Mouse (Mus musculus) embryonic fibroblast, embryonic 13.5 days (primary cell): ENCODE results near the gene Lhfpl2. TPM values are rescaled to one million over a fixed set of nuclear protein-coding genes. Genes with fewer than 3 reads are reported as not detected.
A peak's percentile ranks its signal among the peaks of the same experiment; 100 is the strongest.

Experiments used
- H3K27ac ChIP-seq: 2 replicates; pipeline ENCODE4 v1.5.1; 2012; ENCODE audit warnings: low read length, control low read depth, inconsistent platforms; ENCODE audit not compliant: insufficient read depth
- H3K4me1 ChIP-seq: 2 replicates; pipeline ENCODE4 v1.6.1; 2011; ENCODE audit warnings: low read length; ENCODE audit not compliant: control insufficient read depth, insufficient read depth
- H3K4me3 ChIP-seq: 2 replicates; pipeline ENCODE4 v1.5.1; 2011; ENCODE audit warnings: mild to moderate bottlenecking, control low read depth, low read length; ENCODE audit not compliant: insufficient read depth
- CTCF ChIP-seq: IDR thresholded peaks from 2 replicates; pipeline ENCODE4 v1.5.1; 2011; ENCODE audit warnings: mild to moderate bottlenecking, control low read depth, low read length, moderate library complexity, borderline replicate concordance; ENCODE audit not compliant: insufficient read depth
- POLR2A ChIP-seq: IDR thresholded peaks from 2 replicates; pipeline ENCODE4 v1.6.1; 2011; ENCODE audit warnings: low read depth, mild to moderate bottlenecking, control low read depth, low read length, moderate library complexity
- polyA plus RNA-seq: library from polyadenylated mRNA; stranded (reverse); fragments of >200 nt; gene quantifications from 2 replicates; pipeline ENCODE4 v1.2.4, GENCODE M21; 2011; ENCODE audit warnings: low read depth; ENCODE audit not compliant: missing spikeins, insufficient read length

Gene Lhfpl2
- polyA plus RNA-seq, 1 experiment, result 60.3 TPM

DNA sequence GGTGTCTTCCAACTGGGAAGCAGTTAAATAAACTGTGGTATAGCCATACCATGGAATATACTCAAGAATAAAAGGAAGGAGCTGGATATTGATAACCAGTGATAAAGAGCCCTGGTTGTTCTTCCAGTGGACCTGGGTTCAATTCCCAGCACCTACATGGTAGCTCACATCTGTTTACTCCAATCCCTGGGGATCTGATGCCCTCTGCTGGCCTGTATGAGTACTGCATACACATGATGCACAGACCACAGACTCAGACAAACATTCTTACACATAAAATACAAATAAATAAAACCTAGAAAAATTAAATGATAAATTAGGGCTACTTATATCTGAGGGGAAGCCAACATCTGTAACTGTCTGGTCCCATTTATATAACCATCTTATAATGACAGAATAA lies 151.3 kb downstream of the Lhfpl2 start:
- TF ChIP-seq CTCF (no peak), POLR2A (no peak)
- Histone ChIP-seq H3K27ac (no peak overlapping the region), H3K4me1 (no peaks in the 10 kb centered on the region), H3K4me3 (no peak overlapping the region)

DNA sequence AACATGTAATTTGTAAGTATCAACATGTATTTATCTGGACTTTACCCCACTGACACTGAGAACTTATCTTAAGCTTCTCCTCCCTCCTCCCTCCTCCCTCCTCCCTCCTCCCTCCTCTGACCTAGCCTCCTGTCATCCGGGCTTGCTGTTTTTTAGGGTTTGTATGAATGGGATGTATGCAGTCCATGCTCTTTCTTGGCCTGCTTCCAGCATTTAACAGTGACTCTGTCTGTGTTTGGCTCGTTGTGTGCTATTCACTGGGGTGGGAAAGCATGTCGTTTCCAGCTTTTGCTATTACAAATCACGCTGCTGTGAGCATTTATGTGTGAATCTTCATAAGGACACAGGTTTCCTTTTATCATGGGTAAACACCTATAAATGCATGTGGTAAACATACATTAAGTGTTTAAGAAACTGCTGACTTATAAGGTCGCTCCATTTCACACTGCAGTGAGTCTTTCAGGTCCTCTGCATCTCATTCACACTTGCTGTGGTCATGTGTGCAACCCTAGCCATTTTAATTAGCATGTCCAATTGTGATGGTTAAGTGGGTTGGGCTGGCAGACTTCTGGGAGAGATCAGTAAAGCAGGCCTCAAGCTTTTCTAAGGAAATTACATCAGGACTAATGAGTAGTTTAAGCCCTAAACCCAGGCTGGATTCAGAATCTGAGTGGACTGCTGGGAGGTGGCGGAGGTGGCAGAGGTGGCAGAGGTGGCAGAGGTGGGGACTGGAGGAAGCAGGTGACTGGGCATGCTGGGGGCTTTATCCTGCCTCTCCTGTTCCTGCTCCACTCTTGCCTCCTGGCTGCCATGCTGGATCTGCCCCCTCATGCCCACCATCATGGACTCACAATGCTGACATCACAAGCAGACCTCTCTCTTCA lies 153.9 kb downstream of the Lhfpl2 start:
- Histone ChIP-seq H3K4me3 (no peak overlapping the region), H3K27ac (no peak overlapping the region), H3K4me1 (no peaks in the 10 kb centered on the region)
- TF ChIP-seq CTCF, result no peak
- no peak for TF ChIP-seq POLR2A

DNA sequence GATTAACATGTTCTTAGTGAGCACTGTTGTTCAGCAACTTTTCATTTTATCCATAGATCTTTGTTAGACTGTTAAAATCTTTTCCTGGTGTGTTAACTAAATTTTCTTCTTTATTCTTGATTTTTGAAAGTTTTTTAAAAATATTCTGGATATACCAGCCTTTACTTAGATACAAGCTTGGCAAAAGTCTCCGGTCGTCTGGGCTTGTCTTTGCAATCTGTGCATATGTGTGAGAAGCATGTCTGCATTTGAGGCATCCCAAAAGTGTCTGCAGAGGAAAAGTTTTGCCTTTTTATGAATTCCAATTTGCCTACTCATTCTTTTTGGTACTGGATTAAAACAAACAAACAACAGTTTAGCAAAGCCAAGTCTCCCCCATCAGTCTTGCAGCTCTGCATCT lies 154.6 kb downstream of the Lhfpl2 start:
- TF ChIP-seq POLR2A (no peak), CTCF (no peak)
- no peak overlapping the region for H3K4me3 ChIP-seq
- H3K27ac ChIP-seq, result no peak overlapping the region
- H3K4me1 ChIP-seq, result no peaks in the 10 kb centered on the region

DNA sequence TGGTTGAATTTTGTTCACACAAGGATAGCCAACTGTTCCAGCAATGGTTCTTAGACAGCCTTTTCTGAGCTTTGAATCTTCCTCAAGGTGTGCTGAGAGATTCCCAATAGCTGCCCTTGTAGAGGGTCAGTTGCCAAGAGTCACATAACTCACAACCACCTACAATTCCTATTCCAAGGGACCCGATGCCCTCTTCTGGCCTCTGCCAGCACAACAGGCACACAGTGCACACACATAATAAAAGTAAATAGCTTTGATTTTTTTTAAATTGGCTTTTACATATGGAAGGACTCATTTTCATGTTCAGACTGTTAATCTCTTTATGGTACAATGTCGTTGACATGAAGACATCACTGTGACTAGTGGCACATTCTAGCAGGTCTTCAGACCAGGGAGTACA lies 155.1 kb downstream of the Lhfpl2 start:
- peak; percentile 46; the same call in 1 of the 2 replicates for TF ChIP-seq CTCF
- no peak for TF ChIP-seq POLR2A
- no peak overlapping the region for H3K4me3 ChIP-seq
- H3K4me1 ChIP-seq, result no peaks in the 10 kb centered on the region
- H3K27ac ChIP-seq, result no peak overlapping the region

DNA sequence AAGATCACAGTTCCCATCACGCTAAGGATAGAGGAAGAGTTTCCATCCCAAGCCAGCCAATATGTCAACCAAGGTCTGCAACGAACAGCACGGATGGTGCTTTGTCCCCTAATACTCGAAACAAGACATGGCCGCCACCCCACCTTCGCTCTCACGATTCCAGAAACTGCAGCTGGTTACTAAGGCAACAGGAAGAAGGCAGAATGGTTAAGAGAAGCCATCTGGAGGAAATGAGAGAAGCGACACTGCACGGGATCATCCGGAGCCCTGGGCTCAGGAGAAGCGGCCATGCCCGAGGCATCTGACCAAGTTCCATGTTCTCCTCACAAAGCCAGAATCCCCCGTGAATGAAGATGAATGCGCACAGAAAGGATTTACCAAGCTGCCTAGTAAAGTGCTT lies 166.0 kb downstream of the Lhfpl2 start:
- Histone ChIP-seq H3K4me3 (no peak overlapping the region), H3K4me1 (no peaks in the 10 kb centered on the region), H3K27ac (no peak overlapping the region)
- TF ChIP-seq CTCF, result no peak
- no peak for TF ChIP-seq POLR2A

DNA sequence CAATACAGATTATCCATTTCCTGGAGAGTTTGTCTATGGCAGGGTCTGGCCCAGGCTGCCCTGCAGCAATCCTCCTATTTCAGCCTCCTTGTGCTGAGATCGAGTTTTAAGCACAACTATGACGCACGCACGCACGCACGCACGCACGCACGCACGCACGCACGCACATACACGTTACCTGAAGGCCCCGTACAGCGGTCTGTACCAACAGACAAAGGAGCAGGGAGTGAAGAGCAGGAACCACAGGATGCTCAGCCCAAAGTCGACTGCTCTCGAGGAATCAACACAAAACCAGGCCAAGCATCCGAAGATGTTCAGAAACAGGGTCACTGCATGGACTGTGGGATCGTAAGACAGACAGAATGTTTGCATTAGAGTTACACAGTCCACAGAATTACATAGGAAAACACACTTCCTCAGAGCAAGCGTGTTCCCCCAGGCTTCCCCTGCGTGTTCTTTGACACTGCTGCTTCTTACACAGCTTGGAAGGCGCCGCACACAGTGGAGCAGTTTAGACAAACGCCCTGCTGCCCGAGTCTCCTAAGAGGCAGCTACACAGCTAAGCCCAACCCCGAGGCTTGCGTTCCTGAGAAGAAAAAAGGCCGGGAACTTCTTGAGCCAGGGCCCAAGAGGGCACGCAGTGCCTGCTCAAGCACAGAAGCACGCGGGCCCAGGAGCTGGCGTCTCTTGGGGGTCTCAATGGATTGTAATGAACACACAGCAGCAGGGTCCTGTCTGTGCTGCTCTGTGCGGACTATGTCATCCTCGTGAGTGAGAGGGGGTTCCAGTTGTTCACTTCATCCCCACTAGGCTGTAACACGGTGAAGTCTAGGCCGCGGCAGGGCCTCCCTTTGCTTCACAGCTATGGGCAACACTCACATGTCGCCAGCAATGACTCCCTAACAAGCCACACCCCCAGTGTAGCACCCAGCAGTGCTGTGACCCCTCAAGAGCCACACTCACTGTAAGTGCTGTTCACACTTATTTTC lies 167.4 kb downstream of the Lhfpl2 start:
- no peak for TF ChIP-seq POLR2A
- no peak for TF ChIP-seq CTCF

DNA sequence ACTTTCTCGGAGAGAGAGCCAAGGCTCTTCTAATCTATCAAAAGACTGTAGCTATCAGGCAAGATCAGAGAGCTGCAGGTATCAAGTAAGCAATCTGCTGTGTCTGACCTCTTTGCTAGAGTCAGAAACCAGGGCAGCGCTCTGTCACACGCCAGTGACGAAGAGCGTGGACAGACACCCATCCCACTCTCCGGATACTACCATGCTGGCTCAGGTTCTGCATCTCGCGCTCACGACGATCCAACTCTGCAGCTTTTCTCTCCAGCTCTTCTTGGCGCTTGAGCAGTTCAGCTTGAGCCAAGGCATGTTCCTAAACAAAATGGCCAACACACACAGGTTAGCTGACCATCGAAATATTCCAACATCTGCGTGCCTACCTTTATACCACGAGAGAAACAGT lies 174.3 kb downstream of the Lhfpl2 start:
- Histone ChIP-seq H3K27ac (no peak overlapping the region), H3K4me1 (no peaks in the 10 kb centered on the region), H3K4me3 (no peak overlapping the region)
- TF ChIP-seq CTCF (no peak), POLR2A (no peak)

More for the DNA sequence above, 167.4 kb downstream of the Lhfpl2 start:
- Histone ChIP-seq H3K4me3 (no peak overlapping the region), H3K4me1 (no peaks in the 10 kb centered on the region), H3K27ac (no peak overlapping the region)

DNA sequence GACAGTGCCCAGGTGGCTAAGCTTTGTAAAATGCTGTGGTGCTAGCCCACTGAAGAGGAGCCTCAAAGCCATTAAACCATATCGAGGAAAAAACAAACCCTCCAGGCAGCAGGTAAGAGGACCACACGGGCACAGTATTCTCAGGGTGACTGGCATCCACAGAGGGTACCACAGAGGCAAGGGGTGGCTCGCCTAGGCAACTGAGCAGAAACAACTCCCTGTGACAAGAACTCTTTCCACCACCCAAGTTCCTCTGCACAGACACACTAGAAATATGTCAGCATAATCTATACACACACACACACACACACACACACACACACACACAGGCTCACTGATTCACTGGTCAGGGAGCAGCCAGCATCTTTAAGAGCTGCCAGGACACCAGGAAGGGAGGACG lies 181.9 kb downstream of the Lhfpl2 start:
- Histone ChIP-seq H3K4me1 (no peaks in the 10 kb centered on the region), H3K27ac (no peak overlapping the region), H3K4me3 (no peak overlapping the region)
- TF ChIP-seq POLR2A (no peak), CTCF (no peak)

DNA sequence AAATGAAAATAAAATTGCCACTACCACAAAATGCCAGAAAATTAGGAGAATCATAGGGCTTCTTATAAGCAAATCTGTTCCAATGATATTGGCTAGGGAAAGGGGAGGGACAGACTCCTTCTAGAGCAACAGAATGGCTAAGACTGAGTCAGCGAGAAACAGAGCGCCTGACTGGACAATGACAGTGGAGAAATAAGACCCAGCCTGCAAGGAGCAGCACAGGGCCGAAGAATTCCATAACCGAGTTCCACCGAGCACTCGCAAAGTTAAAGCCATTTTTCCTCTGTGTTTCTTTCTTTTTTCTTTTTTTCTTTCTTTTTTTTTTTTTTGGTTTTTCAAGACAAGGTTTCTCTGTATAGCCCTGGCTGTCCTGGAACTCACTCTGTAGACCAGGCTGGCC lies 182.5 kb downstream of the Lhfpl2 start:
- Histone ChIP-seq H3K4me3 (no peak overlapping the region), H3K27ac (no peak overlapping the region), H3K4me1 (no peaks in the 10 kb centered on the region)
- TF ChIP-seq POLR2A, result no peak
- TF ChIP-seq CTCF, result no peak
